Mouse (Mus musculus) heart, adult 18-20 months (tissue): Measurements from ENCODE around the gene Eif5a. TPM values are rescaled to one million over a fixed set of nuclear protein-coding genes. Genes with fewer than 3 reads are reported as not detected.
"Not testable (repeated sequence)": the region's sequence is repeated elsewhere in the genome, so short reads cannot be mapped to it uniquely, and the experiment has no call there.

Source experiments
- DNase-seq, 2 experiments: peaks; one replicate each; pipeline ENCODE4 v3.0.0; 2021 to 2022; ENCODE audit warnings: mixed read lengths in 1 of 2
- total RNA-seq, 2 experiments: library from RNA; stranded (reverse); gene quantifications; 2 replicates each; pipeline ENCODE4 v1.2.3; 2021

Eif5a gene
- total RNA-seq, 2 experiments from 2014 or later = 415 to 425 TPM

DNA sequence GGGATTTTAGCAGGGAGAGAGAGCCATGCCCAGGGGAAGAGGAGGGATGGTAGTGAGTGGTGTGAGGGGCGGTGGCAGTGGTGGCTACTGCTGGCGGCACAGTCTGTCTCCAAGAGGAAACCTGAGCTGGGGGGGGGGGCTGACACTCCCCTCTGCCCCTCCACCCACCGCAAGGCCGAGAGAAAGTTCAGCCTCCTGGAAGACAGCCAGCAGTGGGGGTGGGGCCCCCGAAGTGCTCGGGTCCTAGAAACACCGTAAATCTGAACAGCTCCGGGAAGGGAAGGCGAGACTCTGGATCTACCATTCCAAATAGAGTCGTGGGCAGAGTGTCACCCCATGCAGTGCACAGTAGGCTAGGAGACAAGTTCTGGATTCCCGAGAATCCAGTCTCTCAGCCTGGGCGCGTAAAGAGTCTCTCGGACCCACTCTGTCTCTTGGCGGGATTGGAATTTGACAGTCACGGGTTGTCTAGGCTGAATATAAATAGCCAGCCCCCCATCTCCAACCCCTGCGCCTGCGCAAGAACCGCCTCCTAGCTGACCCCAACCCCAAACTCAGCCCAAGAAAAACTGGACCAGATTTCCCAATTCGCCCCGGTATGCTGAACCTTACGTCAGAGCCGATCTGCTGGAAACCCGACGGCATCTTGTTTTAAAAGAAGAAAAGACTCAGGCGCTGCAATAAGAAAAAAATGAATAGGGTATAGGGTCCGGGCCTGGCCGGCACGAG is 25.7 kb upstream of the Eif5a start:
- DNase-seq = peak; percentile 66 to 83

DNA sequence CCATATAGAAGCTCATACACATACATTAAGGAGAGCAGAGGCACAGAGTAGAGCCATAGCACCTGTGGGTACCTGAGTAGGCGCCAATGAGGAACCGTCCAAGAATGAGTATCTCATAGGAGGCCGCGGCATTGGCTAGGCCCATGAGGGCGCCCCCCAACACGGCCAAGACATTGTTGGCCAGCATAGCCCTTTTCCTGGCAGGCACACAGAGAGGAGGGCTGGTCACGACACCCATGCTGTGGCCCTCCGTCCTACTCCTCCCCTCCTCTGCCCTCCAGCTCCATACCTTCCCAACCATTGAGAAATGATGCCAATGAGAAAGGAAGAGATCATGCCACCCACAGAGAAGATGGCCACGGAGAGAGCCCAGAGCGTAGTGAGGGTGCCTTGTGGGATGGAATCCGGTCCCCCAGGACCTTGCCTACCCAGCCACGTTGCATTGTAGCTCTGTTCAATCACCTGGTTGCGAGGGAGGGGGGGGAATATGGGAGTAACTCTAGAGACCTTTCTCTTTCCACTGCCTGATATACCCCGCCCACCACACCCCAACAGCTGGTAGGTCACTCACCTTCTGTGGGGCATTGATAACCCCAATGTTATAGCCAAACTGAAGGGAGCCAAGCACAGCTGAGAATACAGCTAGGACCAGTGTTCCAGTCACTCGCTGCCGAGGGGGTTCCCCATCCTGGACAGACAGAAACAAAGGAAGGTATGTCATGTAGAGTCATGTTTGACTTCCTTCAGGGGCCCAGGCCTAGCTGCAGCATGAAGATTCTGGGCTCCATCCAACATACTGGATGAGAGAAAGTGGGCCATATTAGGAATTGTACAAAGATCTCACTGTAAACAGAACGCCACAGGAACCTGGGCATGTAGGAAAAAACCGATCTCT is 24.5 kb upstream of the Eif5a start:
- no peak for DNase-seq

DNA sequence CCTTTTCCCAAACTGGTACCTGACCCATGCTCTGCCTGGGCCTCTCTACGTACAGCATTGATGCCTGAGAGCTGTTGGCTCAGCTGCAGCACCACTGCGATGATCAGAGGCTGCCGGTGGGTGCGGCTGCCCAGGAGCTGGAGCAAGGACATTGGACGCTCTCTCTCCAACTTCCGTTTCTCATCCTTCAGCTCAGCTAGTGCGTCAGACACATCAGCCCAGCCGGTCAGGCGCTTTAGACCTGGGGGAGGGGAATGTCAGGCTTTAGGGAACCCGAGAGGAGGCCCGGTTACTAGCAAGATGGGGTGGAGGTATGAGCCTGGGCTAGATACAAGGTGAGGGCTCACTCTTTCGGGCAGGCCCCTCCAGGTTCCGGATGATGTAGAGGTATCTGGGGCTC is 23.5 kb upstream of the Eif5a start:
- DNase-seq = peak in 1 of 2 experiments; percentile 26

GRCm38 (mm10) chr11:69940962-69941361 is 19.2 kb upstream of the Eif5a start:
- DNase-seq = peak in 1 of 2 experiments; percentile 21

- DNase-seq = no peak
Measured at GRCm38 (mm10) chr11:69939731-69940130, 18.0 kb upstream of the Eif5a start.

- peak; percentile 31 to 33 for DNase-seq
Measured at GRCm38 (mm10) chr11:69939181-69939580, 17.4 kb upstream of the Eif5a start.

DNA sequence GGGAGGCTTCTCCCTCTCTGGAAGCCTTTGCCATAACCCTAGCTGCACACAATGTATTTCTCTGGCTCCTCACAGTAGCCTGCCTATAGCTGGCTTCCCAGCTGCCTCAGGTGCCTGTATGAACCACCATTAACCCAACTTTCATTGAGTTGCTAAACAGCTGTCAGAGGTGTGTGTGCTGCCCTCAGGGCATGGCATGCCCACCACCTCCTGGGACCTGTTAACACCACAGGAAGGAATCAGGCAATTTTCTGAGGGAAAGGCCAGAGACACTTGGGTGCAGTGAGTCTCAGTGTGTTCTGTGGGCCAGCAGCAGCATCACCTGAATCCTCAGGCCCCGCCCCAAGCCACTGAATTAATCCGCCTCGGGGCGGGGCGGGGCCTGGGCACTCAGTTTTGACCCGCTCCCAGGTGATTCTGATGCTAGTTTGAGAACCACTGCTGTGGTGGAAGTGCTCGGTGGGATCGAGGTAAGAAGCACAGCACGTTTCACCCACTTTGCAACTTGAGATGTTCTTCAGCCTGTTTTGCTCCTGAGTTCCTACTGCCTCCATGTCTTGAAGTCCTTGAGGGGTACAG is 16.7 kb upstream of the Eif5a start:
- DNase-seq = no peak

GRCm38 (mm10) chr11:69937834-69938233 is 16.1 kb upstream of the Eif5a start:
- no peak for DNase-seq

GRCm38 (mm10) chr11:69937385-69937784 is 15.6 kb upstream of the Eif5a start:
- DNase-seq = peak; percentile 71 to 76

DNA sequence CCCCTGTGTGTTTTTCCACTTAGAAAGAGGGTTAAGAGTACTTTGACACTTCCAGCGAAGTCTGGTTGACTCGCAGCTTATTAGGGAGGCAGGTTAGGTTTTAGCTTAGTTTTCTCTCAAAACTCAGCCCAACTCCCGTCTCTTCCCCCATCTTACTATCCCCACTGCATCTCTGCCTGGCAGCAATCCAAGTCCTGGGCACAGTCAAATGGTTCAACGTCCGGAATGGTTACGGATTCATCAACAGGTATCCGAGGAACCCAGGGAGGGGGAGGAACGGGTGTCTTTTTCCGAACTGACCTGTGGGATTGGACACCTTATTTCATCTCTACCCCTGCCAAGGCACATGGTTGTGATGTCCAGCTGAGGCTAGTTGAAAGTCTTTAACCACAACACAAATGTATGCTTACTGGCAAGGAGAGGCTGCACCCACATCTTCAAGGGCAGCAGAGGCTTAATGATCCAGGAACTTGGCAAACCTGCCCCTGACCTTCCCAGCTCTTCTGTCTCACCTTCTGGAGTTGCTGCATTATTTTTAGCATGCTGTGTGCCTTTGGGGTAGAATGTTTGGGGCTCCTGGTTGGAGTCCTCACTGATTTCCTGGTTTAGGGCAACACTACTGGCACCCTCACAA is 15.1 kb upstream of the Eif5a start:
- DNase-seq = peak in 1 of 2 experiments; percentile 60

- no peak for DNase-seq
Measured at GRCm38 (mm10) chr11:69936156-69936555, 14.4 kb upstream of the Eif5a start.

GRCm38 (mm10) chr11:69935137-69935879 is 13.6 kb upstream of the Eif5a start, which contains the start of gene Ybx2:
TSS of gene Ybx2 (plus strand) at chr11:69935796.
- DNase-seq = peak; percentile 89 to 91

- no peak for DNase-seq
Measured at GRCm38 (mm10) chr11:69934681-69935080, 12.9 kb upstream of the Eif5a start.

DNA sequence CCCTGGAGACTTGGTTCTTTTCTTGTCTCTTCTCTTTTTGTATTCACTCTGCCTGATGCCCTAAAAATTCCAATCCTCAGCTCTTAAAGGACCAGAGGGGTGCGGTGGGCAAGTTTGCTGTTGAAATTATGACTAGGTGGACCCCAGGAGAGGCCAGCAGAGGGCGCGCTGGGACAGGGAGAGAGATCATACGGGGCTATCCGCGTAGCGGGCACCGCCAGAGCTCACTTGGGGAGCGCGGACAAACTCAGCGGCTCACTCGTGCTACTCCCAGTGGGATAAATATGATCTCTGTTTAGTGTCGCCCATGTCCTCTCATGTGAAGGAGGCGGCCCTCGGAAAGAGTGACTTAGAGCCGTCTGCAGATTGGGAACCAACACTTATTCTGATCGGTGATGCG is 12.4 kb upstream of the Eif5a start:
- DNase-seq = peak; percentile 91 to 99

GRCm38 (mm10) chr11:69933066-69933465 is 11.3 kb upstream of the Eif5a start:
- DNase-seq = no peak

DNA sequence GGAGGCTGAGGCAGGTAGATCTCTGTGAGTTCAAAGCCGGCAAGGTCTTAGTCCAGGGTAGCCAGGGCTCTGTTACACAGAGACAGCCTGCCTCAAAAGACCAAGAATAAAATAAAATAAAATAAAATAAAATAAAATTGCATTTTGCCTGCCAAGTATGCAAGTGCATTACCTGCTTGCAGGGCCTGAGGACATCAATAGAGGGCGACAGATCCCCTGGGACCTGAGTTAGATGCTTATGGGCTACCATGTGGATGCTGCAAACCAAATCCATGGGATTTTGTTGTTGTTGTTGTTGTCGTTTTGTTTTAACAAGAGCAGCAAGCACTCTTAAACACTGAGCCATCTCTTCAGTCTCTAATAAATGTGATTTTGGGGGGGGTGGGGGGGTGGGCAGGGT is 10.5 kb upstream of the Eif5a start:
- DNase-seq = no peak

- no peak for DNase-seq
Measured at GRCm38 (mm10) chr11:69931769-69932168, 10.0 kb upstream of the Eif5a start.

DNA sequence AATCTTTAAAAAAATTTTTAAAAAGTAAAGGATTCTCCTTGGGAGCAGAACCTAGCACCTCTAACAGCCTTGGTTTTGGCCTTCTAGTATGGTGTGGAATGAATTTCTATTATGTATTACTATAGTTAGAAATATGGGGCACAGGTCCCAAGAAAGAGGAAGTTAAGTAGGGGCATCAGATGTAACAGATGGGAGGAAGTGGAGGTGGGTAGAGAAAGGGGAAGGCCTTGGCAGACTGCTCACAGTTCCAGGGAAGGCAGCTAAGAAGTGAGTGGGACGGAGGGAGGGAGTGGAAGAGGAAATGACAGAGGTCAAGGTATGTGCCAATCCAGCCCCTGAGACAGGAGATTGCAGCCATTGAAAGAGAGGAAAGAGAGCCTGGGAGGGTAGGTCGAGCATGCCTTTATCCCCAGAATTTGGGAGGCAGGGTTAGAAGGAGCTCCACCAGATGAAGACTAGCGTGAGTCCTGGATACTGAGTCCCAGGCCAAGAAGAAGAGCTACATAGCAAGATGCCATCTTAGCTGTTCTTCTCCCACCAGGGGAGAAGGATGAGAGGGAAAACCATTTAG is 9.3 kb upstream of the Eif5a start:
- DNase-seq = no peak

DNA sequence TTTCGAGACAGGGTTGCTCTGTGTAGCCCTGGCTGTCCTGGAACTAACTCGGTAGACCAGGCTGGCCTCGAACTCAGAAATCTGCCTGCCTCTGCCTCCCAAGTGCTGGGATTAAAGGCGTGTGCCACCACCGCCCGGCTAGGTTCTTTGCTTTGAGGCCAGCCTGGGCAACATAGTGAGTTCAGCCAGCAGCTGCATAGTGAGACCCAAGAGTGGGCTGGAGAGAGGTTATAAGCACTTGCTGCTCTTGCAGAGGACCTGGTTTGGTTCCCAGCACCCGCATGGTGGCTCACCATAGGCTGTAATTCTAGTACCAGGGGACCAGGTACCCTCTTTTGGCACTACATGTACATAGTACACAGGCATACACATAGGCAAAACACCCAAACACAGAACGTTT is 8.4 kb upstream of the Eif5a start:
- not testable (repeated sequence) for DNase-seq

DNA sequence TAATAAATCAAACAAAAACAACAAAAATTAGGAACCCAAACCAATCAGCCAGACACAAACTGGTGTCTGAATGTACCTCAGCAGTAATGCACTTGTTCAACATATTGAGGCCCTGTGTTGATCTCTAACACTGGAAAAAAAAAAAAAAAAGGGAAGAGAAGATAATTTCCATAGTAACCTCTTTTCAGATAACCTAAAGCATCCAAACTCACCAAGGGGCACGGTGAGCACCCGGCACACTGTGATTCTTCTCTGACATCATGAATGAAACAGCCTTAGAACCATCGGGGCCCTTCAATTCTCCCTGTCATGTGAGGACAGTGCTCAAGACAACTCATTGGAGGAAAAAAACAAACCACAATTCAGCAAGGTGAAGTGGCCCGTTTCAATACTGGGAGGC is 8.0 kb upstream of the Eif5a start:
- DNase-seq = no peak

DNA sequence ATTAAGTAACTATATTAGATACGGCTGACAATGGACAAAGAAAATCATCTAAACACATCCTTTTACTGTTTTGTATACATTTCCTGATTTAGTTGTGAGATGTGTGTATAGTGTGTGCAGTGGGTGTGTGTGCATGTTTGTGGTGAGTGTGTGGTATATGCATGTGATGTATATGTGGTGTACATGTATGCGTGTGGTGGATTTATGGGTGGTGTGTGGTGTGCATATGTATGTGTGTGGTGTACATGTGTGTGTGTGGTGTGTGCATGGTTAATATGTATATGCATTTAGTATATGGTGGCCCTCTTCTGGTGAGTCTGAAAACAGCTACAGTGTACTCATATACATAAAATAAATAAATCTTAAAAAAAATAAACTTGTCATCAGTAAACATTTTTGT is 5.7 kb upstream of the Eif5a start:
- DNase-seq = no peak
